Mouse (Mus musculus) ES-E14 (cell line): ENCODE results near the gene Nup160. TPM values are rescaled to one million over a fixed set of nuclear protein-coding genes. Genes with fewer than 3 reads are reported as not detected.

Experiments used
- DNase-seq: peaks from one replicate; pipeline ENCODE4 v3.0.0-alpha.2; 2013; ENCODE audit warnings: low read depth, low spot score
- H3K27ac ChIP-seq: 2 replicates; pipeline ENCODE4 v1.5.1; 2012; ENCODE audit warnings: low read depth, mild to moderate bottlenecking, low read length, moderate library complexity, mixed read lengths; ENCODE audit not compliant: poor library complexity, insufficient read depth, severe bottlenecking
- H3K36me3 ChIP-seq: 2 replicates; pipeline ENCODE4 v1.6.1; 2012; ENCODE audit warnings: mild to moderate bottlenecking, low read length, moderate library complexity, mixed read lengths; ENCODE audit not compliant: control insufficient read depth, poor library complexity, insufficient read depth, severe bottlenecking
- H3K4me1 ChIP-seq, 2 experiments: fragments of 150-350 bp in 1 of 2; sonication (generic) in 1 of 2; 2 replicates each; pipeline ENCODE4 v1.6.1; 2012; ENCODE audit warnings: low read length in 2 of 2, mild to moderate bottlenecking in 1 of 2, mixed read lengths in 1 of 2; ENCODE audit not compliant: control insufficient read depth in 2 of 2, insufficient read depth in 2 of 2, poor library complexity in 1 of 2
- H3K4me3 ChIP-seq, 2 experiments: fragments of 150-350 bp in 1 of 2; sonication (generic) in 1 of 2; 2 replicates each; pipeline ENCODE4 v1.5.1; 2012; ENCODE audit warnings: low read length in 2 of 2, low read depth in 1 of 2, mild to moderate bottlenecking in 1 of 2, mixed read lengths in 1 of 2; ENCODE audit not compliant: insufficient read depth in 1 of 2, poor library complexity in 1 of 2, severe bottlenecking in 1 of 2
- H3K9ac ChIP-seq: 2 replicates; pipeline ENCODE4 v1.6.1; 2012; ENCODE audit warnings: low read depth, mild to moderate bottlenecking, low read length, mixed read lengths; ENCODE audit not compliant: poor library complexity, insufficient read depth, severe bottlenecking
- H3K9me3 ChIP-seq: fragments of 150-350 bp; sonication (generic); 2 replicates; pipeline ENCODE4 v1.6.1; 2012; ENCODE audit warnings: low read depth, mild to moderate bottlenecking, low read length; ENCODE audit not compliant: control insufficient read depth, insufficient read depth
- CHD2 ChIP-seq: IDR thresholded peaks from 2 replicates; pipeline ENCODE4 v1.6.1; 2014; ENCODE audit warnings: mild to moderate bottlenecking, low read depth, low read length, inconsistent platforms
- HCFC1 ChIP-seq: IDR thresholded peaks from 2 replicates; pipeline ENCODE4 v1.6.1; 2012; ENCODE audit warnings: low read length, inconsistent platforms, borderline replicate concordance; ENCODE audit not compliant: insufficient read depth
- MAFK ChIP-seq: IDR thresholded peaks from 2 replicates; pipeline ENCODE4 v1.6.1; 2014; ENCODE audit warnings: mild to moderate bottlenecking, low read depth, low read length, inconsistent platforms; ENCODE audit not compliant: insufficient read depth
- ZC3H11A ChIP-seq: IDR thresholded peaks from 2 replicates; pipeline ENCODE4 v1.6.1; 2012; ENCODE audit warnings: low read depth, mild to moderate bottlenecking, inconsistent platforms, low read length, borderline replicate concordance
- ZNF384 ChIP-seq: IDR thresholded peaks from 2 replicates; pipeline ENCODE4 v1.6.1; 2012; ENCODE audit warnings: low read depth, low read length, inconsistent platforms
- in situ Hi-C, 2 experiments: fragments of 600-800 bp; cut with MboI; formaldehyde crosslinking; loops; one replicate each; pipeline ENCODE4 v1.15.1; 2025; ENCODE audit warnings: low sequenced_read_pairs in 2 of 2, inconsistent platforms in 1 of 2; ENCODE audit not compliant: unreplicated experiment in 2 of 2
- total RNA-seq: library from RNA; depleted of rRNA; stranded (reverse); fragments of 300-350 nt; gene quantifications from 2 replicates; pipeline ENCODE4 v1.2.3, GENCODE M21; 2012

Gene Nup160
- total RNA-seq, 1 experiment: 72.6 TPM

GRCm38 (mm10) chr2:90739921-90740320 lies 62.9 kb downstream of the Nup160 start:
- peaks cover 15% of the 10 kb centered on the region for H3K36me3 ChIP-seq
- no peak for DNase-seq
- TF ChIP-seq MAFK (no peak), ZNF384 (no peak), ZC3H11A (no peak), HCFC1 (no peak), CHD2 (no peak)
- in situ Hi-C loops: no loop called here
- H3K9ac ChIP-seq: no peak overlapping the region
- no peak overlapping the region for H3K27ac ChIP-seq
- no peaks in the 10 kb centered on the region for H3K9me3 ChIP-seq
- H3K4me1 ChIP-seq: peaks cover 2% of the 10 kb centered on the region in 2 experiments; a peak in 1 of 4 replicates
- H3K4me3 ChIP-seq: no peak overlapping the region

- Histone ChIP-seq H3K4me1 (peaks cover 4 to 6% of the 10 kb centered on the region in 2 experiments; a peak in 3 of 4 replicates), H3K4me3 (peak overlapping the region; percentile 67 to 90), H3K9me3 (no peaks in the 10 kb centered on the region), H3K9ac (peak overlapping the region; percentile 76), H3K36me3 (peaks cover 6% of the 10 kb centered on the region; the same call in 1 of the 2 replicates), H3K27ac (peak overlapping the region; percentile 66; the same call in 1 of the 2 replicates)
- in situ Hi-C loops: no loop called here
- TF ChIP-seq ZC3H11A (no peak), MAFK (no peak), HCFC1 (no peak), CHD2 (no peak), ZNF384 (no peak)
- no peak for DNase-seq
Observed at GRCm38 (mm10) chr2:90744285-90745052, 67.5 kb downstream of the Nup160 start.

- Histone ChIP-seq H3K9ac (peak within 1 kb of the TSS; percentile 90), H3K9me3 (no peaks in the 10 kb centered on the region), H3K4me3 (peak within 1 kb of the TSS; percentile 83 to 90), H3K36me3 (peaks cover 9% of the 10 kb centered on the region; the same call in 1 of the 2 replicates), H3K27ac (peak within 1 kb of the TSS; percentile 66), H3K4me1 (peaks cover 4 to 6% of the 10 kb centered on the region in 2 experiments; a peak in 3 of 4 replicates)
- TF ChIP-seq CHD2 (peak; percentile 74), HCFC1 (no peak)
- DNase-seq: peak; percentile 98
- in situ Hi-C loops: no loop called here
Observed at GRCm38 (mm10) chr2:90745053-90745678, 68.2 kb downstream of the Nup160 start, which contains the start of gene Fnbp4. Gene Fnbp4, plus strand, starts transcription at chr2:90745370.

- Histone ChIP-seq H3K4me3 (peak overlapping the region; percentile 83 to 84), H3K9ac (peak overlapping the region; percentile 90), H3K27ac (peak overlapping the region; percentile 52), H3K9me3 (no peaks in the 10 kb centered on the region), H3K4me1 (peaks cover 4 to 6% of the 10 kb centered on the region in 2 experiments; a peak in 3 of 4 replicates), H3K36me3 (peaks cover 12% of the 10 kb centered on the region; the same call in 1 of the 2 replicates)
- in situ Hi-C loops: no loop called here
- TF ChIP-seq MAFK (no peak), HCFC1 (no peak), ZC3H11A (no peak), ZNF384 (no peak), CHD2 (no peak)
- no peak for DNase-seq
Observed at GRCm38 (mm10) chr2:90745740-90746537, 68.9 kb downstream of the Nup160 start.
